21 mouse cellular contexts compared by ENCODE assay signal in genomic region chr1:132301242-132301641, GRCm38 (mm10). TPM values are rescaled to one million over a fixed set of nuclear protein-coding genes. Genes with fewer than 3 reads are reported as not detected.
DNase-seq lines count a peak whose midpoint lies in the region; ATAC-seq and TF ChIP-seq lines count a peak whose summit lies in the region.
"Had no signal": no experiment of that assay in that cellular context is flagged by ENCODE, and none has a peak within 500 bp of the region (broad histone marks: within the 10 kb centered on the region; RNA-seq: fewer than 3 reads in every experiment).

No protein-coding gene starts in this region.

- H3ac ChIP-seq in myocyte (ENCODE audit: control insufficient read depth, insufficient read length): no peak overlapping the region

- H3K9me3 ChIP-seq in hindbrain, embryonic 15.5 days: no peaks in the 10 kb centered on the region
- no peaks in the 10 kb centered on the region for H3K9me3 ChIP-seq in midbrain, embryonic 11.5 days (ENCODE audit: control insufficient read depth, low read length)
- no peaks in the 10 kb centered on the region for H3K9me3 ChIP-seq in forebrain, embryonic 10.5 days
- H3K9me3 ChIP-seq in forebrain, embryonic 11.5 days (ENCODE audit: control insufficient read depth, low read length): no peaks in the 10 kb centered on the region
- H3K9me3 ChIP-seq: embryonic facial prominence, embryonic 10.5 days; forebrain, embryonic 13.5 days; heart, embryonic 15.5 days; limb, embryonic 12.5 days; liver, embryonic 13.5 days had no signal

- no peak for ATAC-seq in hindbrain, embryonic 15.5 days (ENCODE audit: low FRiP score, low read depth)
- ATAC-seq in midbrain, embryonic 11.5 days (ENCODE audit: low FRiP score): no peak
- no peak for ATAC-seq in forebrain, embryonic 11.5 days (replicated peaks; ENCODE audit: low FRiP score)
- ATAC-seq: forebrain, embryonic 13.5 days; intestine, embryonic 16.5 days had no signal

- H3K27me3 ChIP-seq in hindbrain, embryonic 15.5 days: no peaks in the 10 kb centered on the region
- H3K27me3 ChIP-seq in midbrain, embryonic 11.5 days (ENCODE audit: control insufficient read depth, insufficient read depth, low read length): peaks cover 8% of the 10 kb centered on the region; the same call in 1 of the 2 replicates
- no peaks in the 10 kb centered on the region for H3K27me3 ChIP-seq in myocyte (ENCODE audit: control insufficient read depth, insufficient read depth, insufficient read length)
- H3K27me3 ChIP-seq in forebrain, embryonic 10.5 days (ENCODE audit: poor library complexity, severe bottlenecking): peaks cover 79% of the 10 kb centered on the region
- H3K27me3 ChIP-seq in forebrain, embryonic 11.5 days (ENCODE audit: control insufficient read depth, insufficient read depth, low read length): peaks cover 11% of the 10 kb centered on the region

- peaks cover 51% of the 10 kb centered on the region for H3K4me1 ChIP-seq in hindbrain, embryonic 15.5 days (replicated peaks)
- H3K4me1 ChIP-seq in midbrain, embryonic 11.5 days (ENCODE audit: control insufficient read depth, insufficient read depth, low read length): peaks cover 40% of the 10 kb centered on the region
- H3K4me1 ChIP-seq in forebrain, embryonic 10.5 days: peaks cover 83% of the 10 kb centered on the region
- peaks cover 17% of the 10 kb centered on the region for H3K4me1 ChIP-seq in forebrain, embryonic 11.5 days (replicated peaks; ENCODE audit: control insufficient read depth, insufficient read depth, low read length)

- no peaks in the 10 kb centered on the region for H3K36me3 ChIP-seq in hindbrain, embryonic 15.5 days
- no peaks in the 10 kb centered on the region for H3K36me3 ChIP-seq in midbrain, embryonic 11.5 days (ENCODE audit: control insufficient read depth, insufficient read depth, low read length)
- H3K36me3 ChIP-seq in myocyte (ENCODE audit: control insufficient read depth, insufficient read depth): no peaks in the 10 kb centered on the region
- no peaks in the 10 kb centered on the region for H3K36me3 ChIP-seq in forebrain, embryonic 10.5 days (replicated peaks)
- H3K36me3 ChIP-seq in forebrain, embryonic 11.5 days (ENCODE audit: control insufficient read depth, insufficient read depth, low read length): no peaks in the 10 kb centered on the region
- H3K36me3 ChIP-seq: embryonic facial prominence, embryonic 10.5 days; heart, embryonic 15.5 days; limb, embryonic 12.5 days; liver, embryonic 13.5 days had no signal

- H3K4me3 ChIP-seq in hindbrain, embryonic 15.5 days: no peak overlapping the region
- H3K4me3 ChIP-seq in midbrain, embryonic 11.5 days (ENCODE audit: low read depth, low read length): no peak overlapping the region
- no peak overlapping the region for H3K4me3 ChIP-seq in myocyte
- H3K4me3 ChIP-seq in forebrain, embryonic 10.5 days: no peak overlapping the region
- no peak overlapping the region for H3K4me3 ChIP-seq in forebrain, embryonic 11.5 days (ENCODE audit: low read depth, low read length)
- H3K4me3 ChIP-seq: embryonic facial prominence, embryonic 10.5 days; forebrain, embryonic 13.5 days; heart, embryonic 15.5 days; limb, embryonic 12.5 days; liver, embryonic 13.5 days had no signal

- H3K79me2 ChIP-seq in myocyte (ENCODE audit: control insufficient read depth, insufficient read depth): no peaks in the 10 kb centered on the region

- peak; percentile 9 for DNase-seq in cerebellum, adult 9-11 months
- DNase-seq in cerebellum, postnatal 14 days: no peak
- DNase-seq in midbrain, embryonic 11.5 days (ENCODE audit: low spot score, missing footprints): no peak
- no peak for DNase-seq in forebrain, embryonic 10.5 days (ENCODE audit: extremely low spot score, low spot score)
- no peak for DNase-seq in forebrain, embryonic 11.5 days (ENCODE audit: low spot score)
- DNase-seq: adrenal gland, adult 2 months; B cell, adult 2 months; cerebellum, adult 11 months; gastrocnemius, postnatal 10 days; heart, adult 18-20 months; heart, postnatal 4 days; liver, embryonic 13.5 days; lung, embryonic 14.5 days; lung, postnatal 4 days had no signal

- TF ChIP-seq POLR2A in myocyte (IDR thresholded peaks at IDR 0.05; ENCODE audit: insufficient read length, low read depth): no peak

- H3K4me2 ChIP-seq in hindbrain, embryonic 15.5 days: peak overlapping the region; percentile 98; the same call in 1 of the 2 replicates
- 0 out of 2 replicates have a peak overlapping the region, but pooled peaks have one; percentile 9 for H3K4me2 ChIP-seq in midbrain, embryonic 11.5 days
- peak overlapping the region; percentile 83 for H3K4me2 ChIP-seq in myocyte (ENCODE audit: low read depth)
- no peak overlapping the region for H3K4me2 ChIP-seq in forebrain, embryonic 11.5 days (ENCODE audit: low read depth, low read length, severe bottlenecking)
- H3K4me2 ChIP-seq: forebrain, embryonic 13.5 days; heart, embryonic 15.5 days; limb, embryonic 12.5 days; liver, embryonic 13.5 days; lung, embryonic 14.5 days had no signal

- WGBS in hindbrain, embryonic 15.5 days: 75% methylated on average over 5 of the region's 5 CpGs
- WGBS in midbrain, embryonic 11.5 days: 92% methylated on average over 5 of the region's 5 CpGs
- 94% methylated on average over 5 of the region's 5 CpGs for WGBS in forebrain, embryonic 10.5 days
- 92% methylated on average over 5 of the region's 5 CpGs for WGBS in forebrain, embryonic 11.5 days

- H3K9ac ChIP-seq in hindbrain, embryonic 15.5 days: no peak overlapping the region
- no peak overlapping the region for H3K9ac ChIP-seq in midbrain, embryonic 11.5 days (ENCODE audit: low read length)
- H3K9ac ChIP-seq in forebrain, embryonic 11.5 days (ENCODE audit: low read length): no peak overlapping the region
- H3K9ac ChIP-seq: forebrain, embryonic 13.5 days; heart, embryonic 15.5 days; limb, embryonic 12.5 days; liver, embryonic 13.5 days; lung, embryonic 14.5 days had no signal

- H3K27ac ChIP-seq in hindbrain, embryonic 15.5 days (replicated peaks): no peak overlapping the region
- no peak overlapping the region for H3K27ac ChIP-seq in midbrain, embryonic 11.5 days (ENCODE audit: low read depth, low read length)
- H3K27ac ChIP-seq in forebrain, embryonic 10.5 days: no peak overlapping the region
- H3K27ac ChIP-seq in forebrain, embryonic 11.5 days (ENCODE audit: low read depth, low read length): no peak overlapping the region
- H3K27ac ChIP-seq: embryonic facial prominence, embryonic 10.5 days; forebrain, embryonic 13.5 days; heart, embryonic 15.5 days; limb, embryonic 12.5 days; liver, embryonic 13.5 days had no signal

TF ChIP-seq in myocyte, 11 proteins besides CTCF, POLR2A, EP300 and RAD21:
- no peak for TF ChIP-seq TCF12 (IDR thresholded peaks at IDR 0.05; ENCODE audit: insufficient read depth, poor library complexity, severe bottlenecking)
- TF ChIP-seq CEBPB (IDR thresholded peaks at IDR 0.05; ENCODE audit: insufficient read depth, poor library complexity, severe bottlenecking): no peak
- TF ChIP-seq USF1 (IDR thresholded peaks at IDR 0.05; ENCODE audit: low read depth): no peak
- TF ChIP-seq MYOD1 (IDR thresholded peaks at IDR 0.05; ENCODE audit: control insufficient read depth in 1 of 3, insufficient read length in 2 of 3, low read depth in 2 of 3): no peak

RNA-seq across cellular contexts. Expression of gene Klhdc8a, which starts 2.8 kb away (rescaled TPM):
- polyA plus RNA-seq in hindbrain, embryonic 15.5 days (2015; fragmentation: Nextera tagmentation; extraction: Ambion mirVana): 8.7 and 9.5 TPM in 2 replicates
- polyA plus RNA-seq in midbrain, embryonic 11.5 days (2014; fragmentation: Nextera tagmentation; extraction: Ambion mirVana): 3.5 and 4.5 TPM in 2 replicates
- polyA plus RNA-seq in myocyte (2012; fragmentation: generic; extraction: Trizol): 12.4 TPM
- 0.30 and 0.33 TPM in 2 replicates for polyA plus RNA-seq in forebrain, embryonic 10.5 days (2016; fragmentation: Nextera tagmentation; extraction: Ambion mirVana)
- 0.99 and 1.1 TPM in 2 replicates for polyA plus RNA-seq in forebrain, embryonic 11.5 days (2014; fragmentation: Nextera tagmentation; extraction: Ambion mirVana)

RNA-seq across cellular contexts. Expression of gene Nuak2, which starts 14.7 kb away (rescaled TPM):
- polyA plus RNA-seq in hindbrain, embryonic 15.5 days (2015; fragmentation: Nextera tagmentation; extraction: Ambion mirVana): 12.9 and 24.2 TPM in 2 replicates
- 100 and 105 TPM in 2 replicates for polyA plus RNA-seq in midbrain, embryonic 11.5 days (2014; fragmentation: Nextera tagmentation; extraction: Ambion mirVana)
- 6.0 TPM for polyA plus RNA-seq in myocyte (2012; fragmentation: generic; extraction: Trizol)
- polyA plus RNA-seq in forebrain, embryonic 10.5 days (2016; fragmentation: Nextera tagmentation; extraction: Ambion mirVana): 49.9 TPM in 2 replicates
- 57.7 and 63.4 TPM in 2 replicates for polyA plus RNA-seq in forebrain, embryonic 11.5 days (2014; fragmentation: Nextera tagmentation; extraction: Ambion mirVana)
